Comparison of ENCODE assay signal across 7 mouse cellular contexts in the genomic region with DNA sequence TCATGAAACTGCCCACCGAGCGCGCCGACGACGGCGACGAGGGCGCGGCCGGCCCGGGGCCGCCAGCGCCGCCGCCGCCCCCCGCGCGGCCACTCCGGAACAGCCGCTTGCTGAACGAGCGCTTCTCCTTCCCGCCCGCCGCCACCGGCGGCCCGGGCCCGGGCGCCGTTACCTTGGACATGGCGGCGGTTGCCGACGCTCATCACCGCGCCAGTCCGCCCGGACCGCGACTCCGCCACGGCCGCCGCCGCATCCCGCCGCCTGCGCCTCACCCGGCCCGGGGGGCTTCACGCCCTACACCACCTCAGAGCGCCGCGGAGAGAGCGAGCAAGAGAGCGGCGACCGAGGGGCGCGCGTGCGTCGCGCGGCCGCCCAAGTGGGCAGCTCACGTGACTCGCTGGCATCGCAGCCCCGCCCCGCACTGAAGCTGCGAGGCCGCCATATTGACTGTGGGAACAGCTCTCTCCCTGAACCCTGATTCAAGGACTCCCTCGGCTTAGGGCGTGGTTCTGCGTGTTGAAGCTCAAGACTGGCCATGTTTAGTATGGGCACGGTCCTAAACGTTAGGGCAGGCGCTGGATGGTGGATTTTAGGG. TPM values are rescaled to one million over a fixed set of nuclear protein-coding genes. Genes with fewer than 3 reads are reported as not detected.
DNase-seq lines count a peak whose midpoint lies in the region; ATAC-seq lines count a peak whose summit lies in the region.

Gene Usp31 (minus strand): TSS at position 181 of the 595 bp plus-strand sequence.

- H3K36me3 ChIP-seq in intestine, embryonic 16.5 days (ENCODE audit: control insufficient read depth, insufficient read depth, low read length): no peaks in the 10 kb centered on the region
- H3K36me3 ChIP-seq in midbrain, embryonic 11.5 days (ENCODE audit: control insufficient read depth, insufficient read depth, low read length): no peaks in the 10 kb centered on the region

- ATAC-seq in intestine, embryonic 16.5 days: peak; percentile 99
- ATAC-seq in midbrain, embryonic 11.5 days (ENCODE audit: low FRiP score): peak; percentile 98

- DNase-seq in adrenal gland, adult 8-10 months: peak; percentile 93
- DNase-seq in embryo, embryonic 9.5 days (ENCODE audit: extremely low spot score): peak; percentile 93
- peak; percentile 77 to 91 for DNase-seq in gastrocnemius, postnatal 4 days (ENCODE audit: low spot score in 2 of 2)
- DNase-seq in left cerebral cortex, postnatal 36 days (ENCODE audit: low spot score in 2 of 2): peak; percentile 94
- peak; percentile 98 for DNase-seq in midbrain, embryonic 11.5 days (ENCODE audit: low spot score, missing footprints)
- DNase-seq in skeletal muscle tissue, adult 2 months (ENCODE audit: low read depth, low spot score): peak; percentile 90

- peak within 1 kb of the TSS; percentile 79 for H3K9ac ChIP-seq in intestine, embryonic 16.5 days (ENCODE audit: low read depth, low read length)
- H3K9ac ChIP-seq in midbrain, embryonic 11.5 days (ENCODE audit: low read length): peak within 1 kb of the TSS; percentile 79

- peak within 1 kb of the TSS; percentile 61 for H3K27ac ChIP-seq in intestine, embryonic 16.5 days (ENCODE audit: low read length)
- peak within 1 kb of the TSS; percentile 81 for H3K27ac ChIP-seq in midbrain, embryonic 11.5 days (ENCODE audit: low read depth, low read length)

- H3K4me2 ChIP-seq in intestine, embryonic 16.5 days (ENCODE audit: low read depth, low read length): peak within 1 kb of the TSS; percentile 97
- H3K4me2 ChIP-seq in midbrain, embryonic 11.5 days: peak within 1 kb of the TSS; percentile 98

- no peaks in the 10 kb centered on the region for H3K27me3 ChIP-seq in intestine, embryonic 16.5 days (replicated peaks; ENCODE audit: control insufficient read depth, insufficient read depth, low read length)
- H3K27me3 ChIP-seq in midbrain, embryonic 11.5 days (ENCODE audit: control insufficient read depth, insufficient read depth, low read length): no peaks in the 10 kb centered on the region

- no peaks in the 10 kb centered on the region for H3K9me3 ChIP-seq in intestine, embryonic 16.5 days (ENCODE audit: control insufficient read depth, low read length)
- no peaks in the 10 kb centered on the region for H3K9me3 ChIP-seq in midbrain, embryonic 11.5 days (ENCODE audit: control insufficient read depth, low read length)

- intact Hi-C loops in left cerebral cortex, postnatal 36 days (cut with DNase I): no loop called here

- under 1% methylated on average over 55 of the region's 82 CpGs for WGBS in intestine, embryonic 16.5 days
- WGBS in midbrain, embryonic 11.5 days: under 1% methylated on average over 42 of the region's 82 CpGs

- H3K4me1 ChIP-seq in intestine, embryonic 16.5 days (ENCODE audit: control insufficient read depth, insufficient read depth, low read length): peaks cover 13% of the 10 kb centered on the region
- H3K4me1 ChIP-seq in midbrain, embryonic 11.5 days (ENCODE audit: control insufficient read depth, insufficient read depth, low read length): peaks cover 16% of the 10 kb centered on the region

- peak within 1 kb of the TSS; percentile 88 for H3K4me3 ChIP-seq in intestine, embryonic 16.5 days (ENCODE audit: low read length)
- H3K4me3 ChIP-seq in midbrain, embryonic 11.5 days (ENCODE audit: low read depth, low read length): peak within 1 kb of the TSS; percentile 83

RNA-seq across cellular contexts. Expression of gene Usp31, which starts in this region (rescaled TPM):
- total RNA-seq in adrenal gland, adult 8-10 months (2022): 10 to 100 TPM; 14.1 to 18.5 (median 16.1) TPM
- total RNA-seq in gastrocnemius, postnatal 4 days (2021): 1 to 10 TPM; 7.2 TPM
- polyA plus RNA-seq in intestine, embryonic 16.5 days (2015; fragmentation: Nextera tagmentation; extraction: Ambion mirVana): 0.80 and 1.1 TPM in 2 replicates
- 10 to 100 TPM; 71.0 to 82.9 TPM for total RNA-seq in left cerebral cortex, postnatal 36 days (2021)
- 3.9 and 4.2 TPM in 2 replicates for polyA plus RNA-seq in midbrain, embryonic 11.5 days (2014; fragmentation: Nextera tagmentation; extraction: Ambion mirVana)

Comparison
In these comparisons a context has a peak if more than half of its experiments do, and no peak if none do; other contexts are left out.
1. Peak in every context shown above with its lines: DNase-seq, ATAC-seq, H3K4me3 ChIP-seq and H3K27ac ChIP-seq.